Mouse (Mus musculus) left cerebral cortex, postnatal 36 days (tissue): ENCODE results near the gene Fcgr1. TPM values are rescaled to one million over a fixed set of nuclear protein-coding genes. Genes with fewer than 3 reads are reported as not detected.
"Not testable (repeated sequence)": the region's sequence is repeated elsewhere in the genome, so short reads cannot be mapped to it uniquely, and the experiment has no call there.

Experiments
- DNase-seq, 2 experiments: peaks; one replicate each; pipeline ENCODE4 v3.0.0; 2021 to 2022; ENCODE audit warnings: low spot score in 2 of 2, mixed read lengths in 1 of 2
- intact Hi-C: fragments of 180-260 bp; cut with DNase I; formaldehyde crosslinking; loops from one replicate; pipeline ENCODE4 v1.15.1; 2025
- total RNA-seq, 2 experiments: library from RNA; stranded (reverse); gene quantifications; 2 replicates each; pipeline ENCODE4 v1.2.3; 2021

Fcgr1 gene
- 1 to 10 TPM; 2.1 to 2.2 TPM for total RNA-seq

- no peak for DNase-seq
- intact Hi-C loops, result no loop called here
Observed at GRCm38 (mm10) chr3:96293787-96294186, at the start of gene Fcgr1. Gene Fcgr1 (minus strand): TSS chr3:96293969.

- intact Hi-C loops, DNase-seq: not testable (repeated sequence)
Observed at GRCm38 (mm10) chr3:96342652-96343051, 48.9 kb upstream of the Fcgr1 start.

GRCm38 (mm10) chr3:96342100-96342499 lies 48.3 kb upstream of the Fcgr1 start:
- intact Hi-C loops, DNase-seq: not testable (repeated sequence)

- peak in 1 of 2 experiments; percentile 9 for DNase-seq
- intact Hi-C loops, result no loop called here
Observed at GRCm38 (mm10) chr3:96340611-96341312, 47.0 kb upstream of the Fcgr1 start.

GRCm38 (mm10) chr3:96338849-96339480 lies 45.2 kb upstream of the Fcgr1 start:
- DNase-seq, result no peak
- intact Hi-C loops, result loop anchor here (10.0 kb wide), 1 partner anchor 56 kb away; no protein-coding TSS in a partner anchor

- intact Hi-C loops, result loop anchor here (10.0 kb wide), 1 partner anchor 57 kb away; no protein-coding TSS in a partner anchor
- no peak for DNase-seq
Observed at GRCm38 (mm10) chr3:96338043-96338442, 44.3 kb upstream of the Fcgr1 start.

- no peak for DNase-seq
- intact Hi-C loops, result loop anchor here (10.0 kb wide), 1 partner anchor 58 kb away; no protein-coding TSS in a partner anchor
Observed at GRCm38 (mm10) chr3:96337269-96337668, 43.5 kb upstream of the Fcgr1 start.

- no peak for DNase-seq
Observed at GRCm38 (mm10) chr3:96336636-96337035, 42.9 kb upstream of the Fcgr1 start.

GRCm38 (mm10) chr3:96335591-96335990 lies 41.8 kb upstream of the Fcgr1 start:
- intact Hi-C loops, result loop anchor here (10.0 kb wide), 1 partner anchor 59 kb away; no protein-coding TSS in a partner anchor

More at GRCm38 (mm10) chr3:96336636-96337035, 42.9 kb upstream of the Fcgr1 start:
- intact Hi-C loops, result loop anchor here (10.0 kb wide), 1 partner anchor 58 kb away; no protein-coding TSS in a partner anchor

GRCm38 (mm10) chr3:96335163-96335550 lies 41.4 kb upstream of the Fcgr1 start:
- intact Hi-C loops, result loop anchor here (10.0 kb wide), 1 partner anchor 60 kb away; no protein-coding TSS in a partner anchor
- DNase-seq, result no peak

More at GRCm38 (mm10) chr3:96335591-96335990, 41.8 kb upstream of the Fcgr1 start:
- DNase-seq, result no peak

GRCm38 (mm10) chr3:96334175-96335162 lies 40.7 kb upstream of the Fcgr1 start:
- intact Hi-C loops, result loop anchor here (10.0 kb wide), 1 partner anchor 60 kb away; no protein-coding TSS in a partner anchor
- DNase-seq, result no peak

GRCm38 (mm10) chr3:96333396-96334174 lies 39.8 kb upstream of the Fcgr1 start:
- intact Hi-C loops, result loop anchor here (10.0 kb wide), 1 partner anchor 61 kb away; no protein-coding TSS in a partner anchor

GRCm38 (mm10) chr3:96332631-96333395 lies 39.0 kb upstream of the Fcgr1 start:
- DNase-seq, result no peak
- intact Hi-C loops, result loop anchor here (10.0 kb wide), 1 partner anchor 62 kb away; no protein-coding TSS in a partner anchor

More at GRCm38 (mm10) chr3:96333396-96334174, 39.8 kb upstream of the Fcgr1 start:
- no peak for DNase-seq

- intact Hi-C loops, result loop anchor here (10.0 kb wide), 1 partner anchor 63 kb away; no protein-coding TSS in a partner anchor
Observed at GRCm38 (mm10) chr3:96332000-96332399, 38.2 kb upstream of the Fcgr1 start.

GRCm38 (mm10) chr3:96331438-96331837 lies 37.7 kb upstream of the Fcgr1 start:
- intact Hi-C loops, result loop anchor here (10.0 kb wide), 1 partner anchor 63 kb away; no protein-coding TSS in a partner anchor
- no peak for DNase-seq

More at GRCm38 (mm10) chr3:96332000-96332399, 38.2 kb upstream of the Fcgr1 start:
- no peak for DNase-seq

GRCm38 (mm10) chr3:96330603-96331002 lies 36.8 kb upstream of the Fcgr1 start:
- no peak for DNase-seq
- intact Hi-C loops, result loop anchor here (10.0 kb wide), 1 partner anchor 64 kb away; no protein-coding TSS in a partner anchor

- DNase-seq, result no peak
- intact Hi-C loops, result loop anchor here (10.0 kb wide), 1 partner anchor 65 kb away; no protein-coding TSS in a partner anchor
Observed at GRCm38 (mm10) chr3:96330181-96330580, 36.4 kb upstream of the Fcgr1 start.
